Mouse (Mus musculus) skeletal muscle tissue, adult 2 months (tissue): ENCODE measurements around the gene Pcsk5.

Experiments used
- DNase-seq: peaks from one replicate; pipeline ENCODE4 v3.0.0-alpha.2; 2012; ENCODE audit warnings: low read depth, low spot score

Pcsk5 gene

GRCm38 (mm10) chr19:17812661-17813060 is 24.8 kb downstream of the Pcsk5 start:
- DNase-seq = no peak

GRCm38 (mm10) chr19:17806626-17807025 is 30.8 kb downstream of the Pcsk5 start:
- DNase-seq = no peak

- DNase-seq = no peak
Measured at GRCm38 (mm10) chr19:17800798-17801197, 36.6 kb downstream of the Pcsk5 start.

- DNase-seq = no peak
Measured at GRCm38 (mm10) chr19:17799419-17800185, 37.8 kb downstream of the Pcsk5 start.

- DNase-seq = no peak
Measured at GRCm38 (mm10) chr19:17793457-17793856, 44.0 kb downstream of the Pcsk5 start.

- no peak for DNase-seq
Measured at GRCm38 (mm10) chr19:17791485-17792052, 45.9 kb downstream of the Pcsk5 start.

- DNase-seq = peak; percentile 16
Measured at GRCm38 (mm10) chr19:17788617-17789317, 48.7 kb downstream of the Pcsk5 start.

- no peak for DNase-seq
Measured at GRCm38 (mm10) chr19:17786744-17787143, 50.7 kb downstream of the Pcsk5 start.

GRCm38 (mm10) chr19:17784401-17785192 is 52.8 kb downstream of the Pcsk5 start:
- no peak for DNase-seq

- no peak for DNase-seq
Measured at GRCm38 (mm10) chr19:17783231-17783630, 54.2 kb downstream of the Pcsk5 start.

GRCm38 (mm10) chr19:17781323-17781722 is 56.1 kb downstream of the Pcsk5 start:
- no peak for DNase-seq

GRCm38 (mm10) chr19:17775943-17776342 is 61.5 kb downstream of the Pcsk5 start:
- no peak for DNase-seq

- DNase-seq = no peak
Measured at GRCm38 (mm10) chr19:17775097-17775496, 62.3 kb downstream of the Pcsk5 start.

GRCm38 (mm10) chr19:17774061-17774460 is 63.4 kb downstream of the Pcsk5 start:
- DNase-seq = no peak

- DNase-seq = no peak
Measured at GRCm38 (mm10) chr19:17769610-17770399, 67.6 kb downstream of the Pcsk5 start.

- DNase-seq = no peak
Measured at GRCm38 (mm10) chr19:17765001-17765400, 72.4 kb downstream of the Pcsk5 start.

- DNase-seq = no peak
Measured at GRCm38 (mm10) chr19:17762740-17763139, 74.7 kb downstream of the Pcsk5 start.

- no peak for DNase-seq
Measured at GRCm38 (mm10) chr19:17761678-17762077, 75.8 kb downstream of the Pcsk5 start.

- DNase-seq = no peak
Measured at GRCm38 (mm10) chr19:17752841-17753240, 84.6 kb downstream of the Pcsk5 start.

GRCm38 (mm10) chr19:17748331-17748730 is 89.1 kb downstream of the Pcsk5 start:
- no peak for DNase-seq

GRCm38 (mm10) chr19:17745380-17745779 is 92.1 kb downstream of the Pcsk5 start:
- no peak for DNase-seq
